Mouse (Mus musculus) liver, embryonic 15.5 days (tissue): Measurements from ENCODE around the gene Kcna5. TPM values are rescaled to one million over a fixed set of nuclear protein-coding genes. Genes with fewer than 3 reads are reported as not detected.

ENCODE experiments used
- ATAC-seq: fragments of 200-750 bp; cut with Nextera tagmentation; 2 replicates; pipeline ENCODE4 v1.8.0; 2017; ENCODE audit warnings: moderate number of reproducible peaks, mild to moderate bottlenecking, moderate library complexity; ENCODE audit not compliant: insufficient read depth
- H3K27ac ChIP-seq: fragments of 300-500 bp; sonication (generic); replicated peaks from 2 replicates; pipeline ENCODE4 v1.5.1; 2015; ENCODE audit warnings: mild to moderate bottlenecking, inconsistent platforms
- H3K27me3 ChIP-seq: fragments of 300-500 bp; sonication (generic); 2 replicates; pipeline ENCODE4 v1.6.1; 2015; ENCODE audit warnings: mild to moderate bottlenecking, inconsistent platforms
- H3K36me3 ChIP-seq: fragments of 300-500 bp; sonication (generic); replicated peaks from 2 replicates; pipeline ENCODE4 v1.6.1; 2015; ENCODE audit warnings: moderate library complexity, mild to moderate bottlenecking, inconsistent platforms
- H3K4me1 ChIP-seq: fragments of 300-500 bp; sonication (generic); replicated peaks from 2 replicates; pipeline ENCODE4 v1.6.1; 2015; ENCODE audit warnings: inconsistent platforms
- H3K4me2 ChIP-seq: fragments of 300-500 bp; sonication (generic); 2 replicates; pipeline ENCODE4 v1.6.1; 2015; ENCODE audit warnings: moderate library complexity, mild to moderate bottlenecking, inconsistent platforms
- H3K4me3 ChIP-seq: fragments of 300-500 bp; sonication (generic); replicated peaks from 2 replicates; pipeline ENCODE4 v1.5.1; 2015; ENCODE audit warnings: mild to moderate bottlenecking, inconsistent platforms
- H3K9ac ChIP-seq: fragments of 300-500 bp; sonication (generic); 2 replicates; pipeline ENCODE4 v1.6.1; 2015; ENCODE audit warnings: moderate library complexity, mild to moderate bottlenecking, inconsistent platforms
- H3K9me3 ChIP-seq: fragments of 300-500 bp; sonication (generic); replicated peaks from 2 replicates; pipeline ENCODE4 v1.6.1; 2016; ENCODE audit warnings: inconsistent platforms
- WGBS: fragments of 180-500 bp; shearing (Covaris S2); methylation state at CpG from one replicate; pipeline ENCODE4 v1.1.7; 2015; ENCODE audit warnings: mixed read lengths; ENCODE audit not compliant: insufficient replicate concordance; 5-methylcytosine and 5-hydroxymethylcytosine counted together
- polyA plus RNA-seq: library from polyadenylated mRNA; unstranded; fragments of >200 nt; fragmentation: Nextera tagmentation; extraction: Ambion mirVana; gene quantifications from 2 replicates; pipeline ENCODE4 v1.2.1, GENCODE M21; 2015

Kcna5 gene
- polyA plus RNA-seq = 0.09 and 0.13 TPM in 2 replicates

DNA sequence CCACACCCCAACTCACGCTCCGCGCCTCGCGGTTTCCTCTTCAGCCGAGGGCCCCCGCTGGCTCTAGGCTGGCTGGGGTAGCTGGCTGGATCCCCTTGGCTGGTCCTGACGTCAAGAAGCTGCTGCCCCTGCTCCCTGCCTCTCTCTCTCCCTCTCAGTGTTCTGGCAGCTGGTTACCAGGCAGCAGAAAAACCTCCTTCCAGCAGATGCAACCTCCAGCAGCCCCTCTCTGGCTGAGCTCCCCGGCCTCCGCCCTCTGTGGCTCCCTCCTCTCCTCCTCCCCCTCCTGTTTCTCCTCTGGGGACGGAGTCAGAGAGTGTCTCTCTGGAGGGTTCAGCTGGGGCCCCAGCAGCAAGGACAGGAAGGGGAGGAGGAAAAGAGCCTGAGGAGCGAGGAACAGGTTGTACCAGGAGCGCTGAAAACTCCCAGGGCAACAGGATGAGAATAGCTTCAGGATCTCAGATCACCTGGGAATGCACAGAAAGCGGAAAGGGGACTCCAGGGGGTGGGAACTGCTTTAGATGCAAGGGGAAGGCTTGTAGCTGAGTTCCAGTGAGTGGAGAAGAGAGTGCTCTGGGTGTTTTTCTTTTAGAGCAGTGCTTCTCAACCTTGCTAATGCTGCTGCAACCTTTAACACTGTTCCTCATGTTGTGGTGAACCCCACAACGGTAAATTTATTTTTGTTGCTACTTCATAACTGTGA, at the start of gene Kcna5:
TSS of gene Kcna5 (minus strand) at position 205 of the 703 bp plus-strand sequence.
- no peak within 1 kb of the TSS for H3K4me3 ChIP-seq
- no peaks in the 10 kb centered on the region for H3K9me3 ChIP-seq
- no peak within 1 kb of the TSS for H3K27ac ChIP-seq
- H3K4me1 ChIP-seq = no peaks in the 10 kb centered on the region
- no peak within 1 kb of the TSS for H3K4me2 ChIP-seq
- H3K27me3 ChIP-seq = peaks cover 24% of the 10 kb centered on the region
- ATAC-seq = no peak
- H3K36me3 ChIP-seq = no peaks in the 10 kb centered on the region
- 3% methylated on average over 15 of the region's 15 CpGs for WGBS
- H3K9ac ChIP-seq = no peak within 1 kb of the TSS

DNA sequence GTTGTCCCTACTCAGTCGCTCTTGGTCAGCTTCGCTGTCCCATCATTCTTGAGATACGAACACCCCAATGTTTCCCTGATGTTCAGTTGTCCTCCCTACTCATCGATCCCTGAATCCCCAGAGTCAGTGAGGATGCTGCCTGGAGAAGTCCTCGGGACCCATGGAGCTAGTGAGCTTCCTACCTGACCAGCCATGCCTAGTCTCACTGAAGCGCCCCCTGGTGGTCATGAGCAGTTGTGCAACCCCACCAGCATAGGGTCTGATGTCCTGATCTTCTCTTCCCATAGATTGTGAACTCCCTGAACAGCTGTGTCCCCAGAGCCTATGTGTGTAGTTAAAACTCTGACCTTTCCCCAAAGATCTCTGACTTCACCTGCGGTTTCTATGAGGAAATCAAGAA, 47.9 kb upstream of the Kcna5 start:
- no peaks in the 10 kb centered on the region for H3K9me3 ChIP-seq
- H3K4me3 ChIP-seq = no peak overlapping the region
- WGBS = 52% methylated on average over 7 of the region's 7 CpGs
- no peak overlapping the region for H3K9ac ChIP-seq
- H3K4me1 ChIP-seq = no peaks in the 10 kb centered on the region
- no peak overlapping the region for H3K27ac ChIP-seq
- H3K4me2 ChIP-seq = no peak overlapping the region
- no peak for ATAC-seq
- H3K27me3 ChIP-seq = no peaks in the 10 kb centered on the region
- H3K36me3 ChIP-seq = no peaks in the 10 kb centered on the region

GRCm38 (mm10) chr6:126581632-126582031, 46.4 kb upstream of the Kcna5 start:
- no peak overlapping the region for H3K4me3 ChIP-seq
- no peak for ATAC-seq
- no peak overlapping the region for H3K9ac ChIP-seq
- no peaks in the 10 kb centered on the region for H3K4me1 ChIP-seq
- H3K9me3 ChIP-seq = no peaks in the 10 kb centered on the region
- 69% methylated on average over 8 of the region's 8 CpGs for WGBS
- H3K4me2 ChIP-seq = no peak overlapping the region
- H3K27me3 ChIP-seq = no peaks in the 10 kb centered on the region
- H3K27ac ChIP-seq = no peak overlapping the region
- H3K36me3 ChIP-seq = no peaks in the 10 kb centered on the region

DNA sequence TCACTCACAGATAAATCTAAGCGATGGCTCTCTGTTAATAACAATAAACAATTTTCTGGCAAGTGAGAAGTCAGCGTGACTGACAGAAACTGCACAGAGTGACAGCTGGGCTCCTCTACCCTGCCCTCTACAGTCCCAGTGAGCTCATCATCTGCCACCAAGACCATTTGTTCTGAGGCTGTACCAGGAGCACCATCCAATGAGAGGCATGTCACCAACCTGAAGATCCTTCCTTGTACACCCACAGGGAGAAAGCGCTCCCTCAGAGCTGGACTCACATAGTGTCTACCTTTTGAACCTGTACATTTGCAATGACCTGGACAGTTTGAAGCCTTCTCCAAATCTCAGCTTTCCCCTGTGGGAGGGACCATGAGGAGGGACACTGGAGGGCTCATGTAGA, 45.4 kb upstream of the Kcna5 start:
- Histone ChIP-seq H3K36me3 (no peaks in the 10 kb centered on the region), H3K4me2 (no peak overlapping the region), H3K9ac (no peak overlapping the region), H3K27ac (no peak overlapping the region), H3K4me1 (no peaks in the 10 kb centered on the region), H3K9me3 (no peaks in the 10 kb centered on the region), H3K27me3 (no peaks in the 10 kb centered on the region), H3K4me3 (no peak overlapping the region)
- 59% methylated on average over 3 of the region's 3 CpGs for WGBS
- no peak for ATAC-seq

- Histone ChIP-seq H3K27ac (no peak overlapping the region), H3K4me1 (no peaks in the 10 kb centered on the region), H3K4me3 (no peak overlapping the region), H3K9me3 (no peaks in the 10 kb centered on the region), H3K27me3 (no peaks in the 10 kb centered on the region), H3K9ac (no peak overlapping the region), H3K36me3 (no peaks in the 10 kb centered on the region), H3K4me2 (no peak overlapping the region)
- ATAC-seq = no peak
- WGBS = 54% methylated on average over 3 of the region's 3 CpGs
These were observed 42.2 kb upstream of the Kcna5 start for GRCm38 (mm10) chr6:126577415-126577814.

DNA sequence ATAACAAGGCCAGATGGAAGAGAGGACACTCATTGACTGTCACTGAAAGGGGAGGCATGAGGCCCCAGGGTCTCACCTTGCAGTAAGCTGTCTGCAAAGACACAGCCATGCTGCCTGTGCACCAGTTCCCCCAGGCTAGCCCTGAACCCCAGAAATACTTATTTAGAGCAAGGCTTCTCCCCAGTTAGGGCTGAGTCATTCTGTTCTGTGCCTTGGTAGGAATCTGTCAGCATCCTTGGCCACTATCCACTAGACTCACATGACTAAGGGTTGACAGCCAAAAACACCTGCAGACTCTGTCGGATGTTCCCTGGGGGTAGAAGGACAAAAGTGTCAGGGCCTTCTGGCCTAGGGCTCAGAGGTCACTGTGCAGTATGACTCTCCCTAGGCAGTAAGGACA, 41.4 kb upstream of the Kcna5 start:
- no peak overlapping the region for H3K4me3 ChIP-seq
- no peak overlapping the region for H3K9ac ChIP-seq
- H3K4me2 ChIP-seq = no peak overlapping the region
- no peaks in the 10 kb centered on the region for H3K27me3 ChIP-seq
- no peaks in the 10 kb centered on the region for H3K4me1 ChIP-seq
- no peaks in the 10 kb centered on the region for H3K9me3 ChIP-seq
- no peak for ATAC-seq
- WGBS = 54% methylated on average over 1 of the region's 1 CpGs
- H3K36me3 ChIP-seq = no peaks in the 10 kb centered on the region
- H3K27ac ChIP-seq = no peak overlapping the region

DNA sequence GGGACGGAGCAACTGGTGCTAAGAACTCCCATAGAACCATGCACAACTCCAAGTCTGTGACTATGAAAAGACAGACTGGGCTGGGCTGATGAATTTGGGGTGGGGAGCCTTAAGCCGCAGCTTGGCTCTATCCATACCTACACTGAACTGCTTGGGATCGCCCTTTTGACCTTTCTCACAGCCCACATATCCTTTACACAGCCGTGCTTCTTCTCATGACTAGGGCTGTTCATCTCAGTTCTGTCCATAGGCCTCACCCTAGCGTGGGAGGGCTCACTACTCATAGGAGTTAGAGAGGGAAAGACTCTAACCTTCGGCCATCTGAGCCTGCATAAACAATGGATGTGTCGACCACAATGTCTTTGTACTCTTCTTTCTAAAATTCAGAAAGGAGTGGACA, 39.6 kb upstream of the Kcna5 start:
- WGBS = 55% methylated on average over 7 of the region's 7 CpGs
- ATAC-seq = no peak

GRCm38 (mm10) chr6:126573021-126573420, 37.8 kb upstream of the Kcna5 start:
- Histone ChIP-seq H3K4me2 (no peak overlapping the region), H3K9ac (no peak overlapping the region), H3K4me3 (no peak overlapping the region), H3K4me1 (no peaks in the 10 kb centered on the region), H3K27me3 (no peaks in the 10 kb centered on the region), H3K27ac (no peak overlapping the region), H3K9me3 (no peaks in the 10 kb centered on the region), H3K36me3 (no peaks in the 10 kb centered on the region)
- WGBS = 66% methylated on average over 5 of the region's 5 CpGs
- ATAC-seq = no peak

More for the DNA sequence above, 39.6 kb upstream of the Kcna5 start:
- Histone ChIP-seq H3K36me3 (no peaks in the 10 kb centered on the region), H3K4me1 (no peaks in the 10 kb centered on the region), H3K27me3 (no peaks in the 10 kb centered on the region), H3K4me2 (no peak overlapping the region), H3K27ac (no peak overlapping the region), H3K4me3 (no peak overlapping the region), H3K9me3 (no peaks in the 10 kb centered on the region), H3K9ac (no peak overlapping the region)

- H3K36me3 ChIP-seq = no peaks in the 10 kb centered on the region
- H3K27ac ChIP-seq = no peak overlapping the region
- H3K4me1 ChIP-seq = no peaks in the 10 kb centered on the region
- no peak overlapping the region for H3K4me2 ChIP-seq
- H3K9me3 ChIP-seq = no peaks in the 10 kb centered on the region
- no peak overlapping the region for H3K9ac ChIP-seq
- ATAC-seq = no peak
- no peak overlapping the region for H3K4me3 ChIP-seq
- no peaks in the 10 kb centered on the region for H3K27me3 ChIP-seq
- WGBS = 52% methylated on average over 7 of the region's 7 CpGs
These were observed 34.6 kb upstream of the Kcna5 start for GRCm38 (mm10) chr6:126569809-126570208.

DNA sequence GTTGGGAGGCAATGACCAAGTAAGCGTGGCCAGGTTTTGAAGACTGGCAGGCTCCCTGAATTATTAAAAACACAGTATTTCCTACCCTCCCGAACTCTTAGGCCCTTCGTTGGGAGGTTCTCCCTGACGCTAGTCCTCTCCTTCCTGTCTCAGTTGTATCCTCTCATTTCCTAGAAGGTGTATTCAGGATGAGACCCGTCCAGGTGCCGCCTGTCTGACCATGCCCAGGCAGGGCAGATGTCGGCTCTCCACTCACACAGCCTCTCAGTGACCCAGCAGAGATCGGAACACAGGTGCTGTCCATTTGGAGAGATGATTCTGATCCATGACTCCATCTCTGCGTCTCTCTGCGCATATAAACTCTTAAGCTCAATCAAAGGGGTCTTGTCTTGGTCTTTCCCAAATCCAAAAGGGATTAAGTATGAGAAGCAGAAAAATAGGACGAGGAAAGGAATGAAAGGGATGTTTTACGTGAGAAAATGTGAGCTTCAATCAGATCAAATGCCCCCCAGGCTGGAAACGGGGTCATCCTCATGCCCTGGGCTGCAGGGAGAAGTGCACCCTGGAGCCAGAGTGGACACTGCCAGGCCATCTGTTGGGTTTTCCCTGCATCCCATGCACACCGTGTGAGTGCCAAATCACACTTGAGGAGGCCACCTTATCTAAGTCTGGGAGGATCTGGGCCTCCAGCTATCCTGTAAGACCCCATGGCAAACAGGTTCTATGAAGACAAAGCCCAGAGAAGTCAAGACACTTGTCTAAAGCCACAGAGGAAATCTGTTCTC, 33.0 kb upstream of the Kcna5 start:
- Histone ChIP-seq H3K27ac (no peak overlapping the region), H3K36me3 (no peaks in the 10 kb centered on the region), H3K9ac (no peak overlapping the region), H3K4me2 (no peak overlapping the region), H3K9me3 (no peaks in the 10 kb centered on the region), H3K27me3 (no peaks in the 10 kb centered on the region), H3K4me3 (no peak overlapping the region), H3K4me1 (no peaks in the 10 kb centered on the region)
- WGBS = 64% methylated on average over 14 of the region's 14 CpGs
- ATAC-seq = no peak

DNA sequence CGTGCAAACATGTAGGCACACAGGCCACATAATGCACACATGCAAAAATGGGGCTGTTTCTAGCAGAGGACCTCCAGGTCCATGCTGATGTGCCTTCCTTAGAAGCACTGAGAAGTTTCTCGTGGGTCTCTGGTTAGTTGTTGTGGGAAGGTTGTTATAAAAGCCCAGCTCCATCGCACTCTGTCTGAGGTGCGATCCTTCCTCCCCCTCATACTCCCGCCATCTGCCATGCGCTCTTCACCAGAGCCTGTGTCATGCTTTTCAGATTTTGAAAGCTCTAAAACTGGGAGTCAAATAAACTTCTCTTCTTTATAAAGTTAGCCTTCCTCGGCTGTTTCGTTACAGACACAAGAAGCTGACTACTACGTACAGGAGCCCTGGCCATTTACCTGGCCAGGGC, 32.1 kb upstream of the Kcna5 start:
- Histone ChIP-seq H3K4me2 (no peak overlapping the region), H3K4me1 (no peaks in the 10 kb centered on the region), H3K9ac (no peak overlapping the region), H3K36me3 (no peaks in the 10 kb centered on the region), H3K27me3 (no peaks in the 10 kb centered on the region), H3K4me3 (no peak overlapping the region), H3K9me3 (no peaks in the 10 kb centered on the region), H3K27ac (no peak overlapping the region)
- WGBS = 72% methylated on average over 9 of the region's 9 CpGs
- no peak for ATAC-seq
